Comparison of ENCODE assay signal across 24 mouse cellular contexts in the genomic region with DNA sequence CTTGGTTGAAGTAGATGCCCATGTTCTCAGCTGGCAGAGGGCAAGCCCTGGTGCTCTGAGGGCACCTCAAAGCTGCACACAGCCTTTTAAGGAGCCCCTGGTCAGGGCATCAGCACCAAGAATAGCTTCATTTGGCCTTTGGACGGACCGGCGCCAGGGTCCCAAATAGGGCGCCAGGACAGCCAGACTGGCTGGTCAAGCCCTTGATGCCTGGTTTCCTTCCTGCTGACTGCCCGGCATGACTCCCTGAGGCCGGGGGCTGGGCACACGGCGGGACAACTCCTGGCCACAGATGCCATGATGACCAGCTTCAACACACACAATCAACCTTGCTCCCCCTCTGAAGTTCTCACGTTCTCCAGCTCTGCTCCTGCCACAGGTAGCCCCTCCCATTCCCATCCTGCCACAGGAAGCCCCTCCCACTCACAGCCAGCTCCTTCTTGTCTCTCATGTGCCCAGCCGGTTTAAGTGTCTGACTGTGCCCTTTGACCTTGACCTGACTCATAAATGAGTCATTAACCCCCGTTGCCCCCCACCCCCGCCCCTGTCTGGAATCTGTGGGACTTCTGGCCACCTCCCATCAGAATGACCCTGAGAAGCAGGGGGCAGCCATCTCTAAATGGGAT. TPM values are rescaled to one million over a fixed set of nuclear protein-coding genes. Genes with fewer than 3 reads are reported as not detected.
DNase-seq lines count a peak whose midpoint lies in the region; ATAC-seq and TF ChIP-seq lines count a peak whose summit lies in the region.
"Had no signal": no experiment of that assay in that cellular context is flagged by ENCODE, and none has a peak within 500 bp of the region (broad histone marks: within the 10 kb centered on the region; RNA-seq: fewer than 3 reads in every experiment).

No protein-coding gene starts in this region.

- no peak for TF ChIP-seq CTCF in kidney, adult 2 months (conservative IDR thresholded peaks at IDR 0.05; ENCODE audit: insufficient read depth, insufficient read length, low read depth, low read length)
- TF ChIP-seq CTCF in lung, postnatal 0 days (IDR thresholded peaks at IDR 0.05) = no peak
- TF ChIP-seq CTCF in lung, adult 2 months (IDR thresholded peaks at IDR 0.05; ENCODE audit: insufficient read depth, low read length) = no peak

- H3K4me2 ChIP-seq in kidney, embryonic 15.5 days = no peak overlapping the region
- H3K4me2 ChIP-seq in lung, postnatal 0 days (replicated peaks; ENCODE audit: low read depth, low read length) = no peak overlapping the region
- no peak overlapping the region for H3K4me2 ChIP-seq in neural tube, embryonic 15.5 days
- H3K4me2 ChIP-seq: embryonic facial prominence, embryonic 12.5 days; forebrain, embryonic 13.5 days; heart, embryonic 11.5 days; intestine, embryonic 15.5 days; limb, embryonic 12.5 days; midbrain, embryonic 15.5 days; stomach, embryonic 15.5 days had no signal

- no peak overlapping the region for H3K27ac ChIP-seq in kidney, adult 2 months (ENCODE audit: insufficient read depth, low read depth, low read length)
- H3K27ac ChIP-seq in kidney, embryonic 15.5 days = no peak overlapping the region
- H3K27ac ChIP-seq in lung, postnatal 0 days (ENCODE audit: low read length) = no peak overlapping the region
- H3K27ac ChIP-seq in neural tube, embryonic 15.5 days (replicated peaks) = no peak overlapping the region
- H3K27ac ChIP-seq: embryonic facial prominence, embryonic 12.5 days; forebrain, embryonic 13.5 days; hindbrain, embryonic 10.5 days; intestine, embryonic 15.5 days; limb, embryonic 12.5 days; macrophage; midbrain, embryonic 15.5 days; stomach, embryonic 15.5 days had no signal

- no peaks in the 10 kb centered on the region for H3K4me1 ChIP-seq in kidney, adult 2 months (ENCODE audit: control insufficient read depth, insufficient read depth, low read length)
- H3K4me1 ChIP-seq in kidney, embryonic 15.5 days = peaks cover 22% of the 10 kb centered on the region
- H3K4me1 ChIP-seq in lung, postnatal 0 days (ENCODE audit: insufficient read depth, low read depth, low read length) = peaks cover 5% of the 10 kb centered on the region; the same call in 1 of the 2 replicates
- no peaks in the 10 kb centered on the region for H3K4me1 ChIP-seq in lung, adult 2 months (ENCODE audit: control insufficient read depth, insufficient read depth, low read length)
- H3K4me1 ChIP-seq in neural tube, embryonic 15.5 days = no peaks in the 10 kb centered on the region
- H3K4me1 ChIP-seq: forebrain, embryonic 13.5 days; midbrain, embryonic 15.5 days had no signal

- no peak for ATAC-seq in kidney, embryonic 15.5 days (replicated peaks; ENCODE audit: low FRiP score)
- peak; percentile 39 for ATAC-seq in lung, postnatal 0 days
- no peak for ATAC-seq in neural tube, embryonic 15.5 days (ENCODE audit: low FRiP score)
- ATAC-seq: forebrain, embryonic 13.5 days; hindbrain, embryonic 16.5 days; intestine, embryonic 15.5 days; midbrain, embryonic 15.5 days had no signal

- H3K27me3 ChIP-seq in kidney, adult 2 months (replicated peaks; ENCODE audit: control insufficient read depth, insufficient read depth, low read length) = no peaks in the 10 kb centered on the region
- H3K27me3 ChIP-seq in kidney, embryonic 15.5 days = no peaks in the 10 kb centered on the region
- no peaks in the 10 kb centered on the region for H3K27me3 ChIP-seq in lung, postnatal 0 days (replicated peaks; ENCODE audit: insufficient read depth, low read length)
- H3K27me3 ChIP-seq in neural tube, embryonic 15.5 days (replicated peaks) = no peaks in the 10 kb centered on the region
- H3K27me3 ChIP-seq: embryonic facial prominence, embryonic 12.5 days; forebrain, embryonic 13.5 days; intestine, embryonic 15.5 days; limb, embryonic 12.5 days; midbrain, embryonic 15.5 days; stomach, embryonic 15.5 days had no signal

- no peak for TF ChIP-seq EP300 in lung, postnatal 0 days (IDR thresholded peaks at IDR 0.05)

- no peak overlapping the region for H3K4me3 ChIP-seq in kidney, adult 2 months (ENCODE audit: insufficient read depth, low read depth, low read length)
- H3K4me3 ChIP-seq in kidney, embryonic 15.5 days (replicated peaks) = no peak overlapping the region
- H3K4me3 ChIP-seq in lung, postnatal 0 days (ENCODE audit: low read depth, low read length) = no peak overlapping the region
- H3K4me3 ChIP-seq in lung, adult 2 months (replicated peaks; ENCODE audit: extremely low read depth, low read depth, low read length) = no peak overlapping the region
- no peak overlapping the region for H3K4me3 ChIP-seq in neural tube, embryonic 15.5 days (replicated peaks)
- H3K4me3 ChIP-seq: embryonic facial prominence, embryonic 12.5 days; forebrain, embryonic 13.5 days; hindbrain, embryonic 10.5 days; intestine, embryonic 15.5 days; limb, embryonic 12.5 days; midbrain, embryonic 15.5 days; stomach, embryonic 15.5 days had no signal

- H3K9me3 ChIP-seq in kidney, embryonic 15.5 days (replicated peaks) = 0 out of 2 replicates have a peak, but pooled peaks cover 4% of the 10 kb centered on the region
- H3K9me3 ChIP-seq in lung, postnatal 0 days (ENCODE audit: low read length) = no peaks in the 10 kb centered on the region
- H3K9me3 ChIP-seq in neural tube, embryonic 15.5 days (replicated peaks) = no peaks in the 10 kb centered on the region
- H3K9me3 ChIP-seq: forebrain, embryonic 13.5 days; intestine, embryonic 15.5 days; midbrain, embryonic 15.5 days; stomach, embryonic 15.5 days had no signal

- no peak overlapping the region for H3K9ac ChIP-seq in kidney, embryonic 15.5 days
- no peak overlapping the region for H3K9ac ChIP-seq in lung, postnatal 0 days (replicated peaks; ENCODE audit: low read depth)
- H3K9ac ChIP-seq in neural tube, embryonic 15.5 days (replicated peaks) = no peak overlapping the region
- H3K9ac ChIP-seq: embryonic facial prominence, embryonic 12.5 days; forebrain, embryonic 13.5 days; intestine, embryonic 15.5 days; limb, embryonic 12.5 days; liver, embryonic 14.5 days; midbrain, embryonic 15.5 days; stomach, embryonic 15.5 days had no signal

- peak; percentile 66 for DNase-seq in embryo, embryonic 10 days (ENCODE audit: low spot score)
- no peak for DNase-seq in embryo, embryonic 10.5 days (ENCODE audit: low spot score)
- peak; percentile 48 for DNase-seq in kidney, adult 2 months
- peak; percentile 36 for DNase-seq in lung, postnatal 0 days (ENCODE audit: low spot score)
- no peak for DNase-seq in lung, adult 2 months
- peak; percentile 51 for DNase-seq in yolk sac, embryonic 10.5 days (ENCODE audit: low spot score)
- DNase-seq: adrenal gland, postnatal 25 days; cerebellum, adult 8-10 months; right cerebral cortex, adult 18-20 months; right cerebral cortex, postnatal 4 days; thymus, postnatal 25 days had no signal

- H3K36me3 ChIP-seq in kidney, adult 2 months (ENCODE audit: control insufficient read depth, insufficient read depth, low read length) = no peaks in the 10 kb centered on the region
- no peaks in the 10 kb centered on the region for H3K36me3 ChIP-seq in kidney, embryonic 15.5 days
- H3K36me3 ChIP-seq in lung, postnatal 0 days (ENCODE audit: insufficient read depth, low read length) = no peaks in the 10 kb centered on the region
- no peaks in the 10 kb centered on the region for H3K36me3 ChIP-seq in neural tube, embryonic 15.5 days
- H3K36me3 ChIP-seq: embryonic facial prominence, embryonic 12.5 days; hindbrain, embryonic 10.5 days; intestine, embryonic 15.5 days; limb, embryonic 12.5 days; midbrain, embryonic 15.5 days; stomach, embryonic 15.5 days had no signal

- WGBS in kidney, adult 2 months = 47% methylated on average over 12 of the region's 12 CpGs
- WGBS in kidney, embryonic 15.5 days = 55% methylated on average over 12 of the region's 12 CpGs
- WGBS in lung, postnatal 0 days = 57% methylated on average over 12 of the region's 12 CpGs
- 45% methylated on average over 12 of the region's 12 CpGs for WGBS in lung, adult 2 months
- WGBS in neural tube, embryonic 15.5 days = 75% methylated on average over 12 of the region's 12 CpGs

- TF ChIP-seq POLR2A in kidney, adult 2 months (IDR thresholded peaks at IDR 0.05; ENCODE audit: low read depth, low read length) = no peak
- no peak for TF ChIP-seq POLR2A in lung, adult 2 months (IDR thresholded peaks at IDR 0.05; ENCODE audit: borderline replicate concordance, extremely low read depth, low read depth, low read length)

RNA-seq across cellular contexts. Expression of a gene that starts 23.9 kb away (rescaled TPM):
- 45.9 and 50.6 TPM in 2 replicates for polyA plus RNA-seq in kidney, adult 2 months (2012; rRNA removed)
- polyA plus RNA-seq in kidney, embryonic 15.5 days (2015; fragmentation: Nextera tagmentation; extraction: Ambion mirVana) = 118 and 134 TPM in 2 replicates
- 84.2 and 84.4 TPM in 2 replicates for polyA plus RNA-seq in lung, postnatal 0 days (2015; fragmentation: Nextera tagmentation; extraction: Ambion mirVana)
- polyA plus RNA-seq in lung, adult 2 months (2012; rRNA removed) = 81.3 and 81.6 TPM in 2 replicates
- 57.5 and 63.9 TPM in 2 replicates for polyA plus RNA-seq in neural tube, embryonic 15.5 days (2015; fragmentation: Nextera tagmentation; extraction: Ambion mirVana)

Comparison
In these comparisons a context has a peak if more than half of its experiments do, and no peak if none do; other contexts are left out.
1. DNase-seq: peak in embryo, embryonic 10 days (single experiment), kidney, adult 2 months (single experiment), lung, postnatal 0 days (single experiment) and yolk sac, embryonic 10.5 days (single experiment); none in embryo, embryonic 10.5 days (single experiment) and lung, adult 2 months (single experiment).